Comparison of ENCODE assay signal across 23 mouse cellular contexts in genomic region chr8:106810406-106810805, GRCm38 (mm10). TPM values are rescaled to one million over a fixed set of nuclear protein-coding genes. Genes with fewer than 3 reads are reported as not detected.
DNase-seq lines count a peak whose midpoint lies in the region; ATAC-seq and TF ChIP-seq lines count a peak whose summit lies in the region.
"Had no signal": no experiment of that assay in that cellular context is flagged by ENCODE, and none has a peak within 500 bp of the region (broad histone marks: within the 10 kb centered on the region; RNA-seq: fewer than 3 reads in every experiment).

No protein-coding gene starts in this region.

- 0 out of 2 replicates have a peak, but pooled peaks cover 3% of the 10 kb centered on the region for H3K9me3 ChIP-seq in embryonic facial prominence, embryonic 14.5 days (ENCODE audit: control insufficient read depth, low read length)
- H3K9me3 ChIP-seq in embryonic facial prominence, embryonic 10.5 days = 0 out of 2 replicates have a peak, but pooled peaks cover 5% of the 10 kb centered on the region
- H3K9me3 ChIP-seq: kidney, embryonic 15.5 days; stomach, embryonic 15.5 days had no signal

- ATAC-seq in embryonic facial prominence, embryonic 14.5 days (ENCODE audit: low read depth) = no peak
- ATAC-seq: intestine, postnatal 0 days; midbrain, embryonic 16.5 days had no signal

- WGBS in embryonic facial prominence, embryonic 14.5 days = 74% methylated on average over 7 of the region's 7 CpGs
- 94% methylated on average over 7 of the region's 7 CpGs for WGBS in embryonic facial prominence, embryonic 10.5 days
- WGBS in thymus, adult 2 months = 93% methylated on average over 7 of the region's 7 CpGs

- no peak for TF ChIP-seq POLR2A in thymus, adult 2 months (IDR thresholded peaks at IDR 0.05; ENCODE audit: control insufficient read depth, extremely low read depth, insufficient read depth, low read length, poor library complexity)

- H3K4me2 ChIP-seq in embryonic facial prominence, embryonic 14.5 days (ENCODE audit: low read depth, low read length) = no peak overlapping the region
- H3K4me2 ChIP-seq: forebrain, embryonic 12.5 days; hindbrain, embryonic 12.5 days; kidney, embryonic 15.5 days; stomach, embryonic 15.5 days had no signal

- intact Hi-C loops in left cerebral cortex, adult 2 months (cut with DNase I) = no loop called here

- no peak overlapping the region for H3K27ac ChIP-seq in embryonic facial prominence, embryonic 14.5 days (replicated peaks; ENCODE audit: low read depth, low read length)
- H3K27ac ChIP-seq in embryonic facial prominence, embryonic 10.5 days (replicated peaks) = no peak overlapping the region
- H3K27ac ChIP-seq in left cerebral cortex, adult 2 months = no peak overlapping the region
- H3K27ac ChIP-seq in thymus, adult 2 months (ENCODE audit: control insufficient read depth, insufficient read depth, low read length) = no peak overlapping the region
- H3K27ac ChIP-seq: forebrain, embryonic 12.5 days; hindbrain, embryonic 12.5 days; kidney, embryonic 15.5 days; stomach, embryonic 15.5 days had no signal

- no peaks in the 10 kb centered on the region for H3K27me3 ChIP-seq in embryonic facial prominence, embryonic 14.5 days (replicated peaks; ENCODE audit: control insufficient read depth, insufficient read depth, low read length)
- H3K27me3 ChIP-seq in embryonic facial prominence, embryonic 10.5 days (replicated peaks; ENCODE audit: low read depth, poor library complexity, severe bottlenecking) = no peaks in the 10 kb centered on the region
- no peaks in the 10 kb centered on the region for H3K27me3 ChIP-seq in thymus, adult 2 months (ENCODE audit: control insufficient read depth, insufficient read depth, low read length)
- H3K27me3 ChIP-seq: forebrain, embryonic 12.5 days; hindbrain, embryonic 12.5 days; kidney, embryonic 15.5 days; stomach, embryonic 15.5 days had no signal

- H3K9ac ChIP-seq in embryonic facial prominence, embryonic 14.5 days (ENCODE audit: low read depth, low read length) = no peak overlapping the region
- H3K9ac ChIP-seq: forebrain, embryonic 12.5 days; hindbrain, embryonic 12.5 days; kidney, embryonic 15.5 days; stomach, embryonic 15.5 days had no signal

- TF ChIP-seq CTCF in left cerebral cortex, adult 2 months (IDR thresholded peaks at IDR 0.05) = no peak
- TF ChIP-seq CTCF in thymus, adult 2 months (IDR thresholded peaks at IDR 0.05; ENCODE audit: borderline replicate concordance, control insufficient read depth, extremely low read depth, insufficient read depth, low read length, poor library complexity) = no peak

- no peaks in the 10 kb centered on the region for H3K36me3 ChIP-seq in embryonic facial prominence, embryonic 14.5 days (ENCODE audit: control insufficient read depth, insufficient read depth, low read length)
- peaks cover 25% of the 10 kb centered on the region for H3K36me3 ChIP-seq in embryonic facial prominence, embryonic 10.5 days (replicated peaks)
- no peaks in the 10 kb centered on the region for H3K36me3 ChIP-seq in thymus, adult 2 months (ENCODE audit: control insufficient read depth, insufficient read depth, low read length)

- no peak overlapping the region for H3K4me3 ChIP-seq in embryonic facial prominence, embryonic 14.5 days (ENCODE audit: low read depth, low read length)
- no peak overlapping the region for H3K4me3 ChIP-seq in embryonic facial prominence, embryonic 10.5 days
- no peak overlapping the region for H3K4me3 ChIP-seq in left cerebral cortex, adult 2 months
- no peak overlapping the region for H3K4me3 ChIP-seq in thymus, adult 2 months (ENCODE audit: control insufficient read depth, insufficient read depth, low read length)
- H3K4me3 ChIP-seq: erythroblast, embryonic 14.5 days; forebrain, embryonic 12.5 days; hindbrain, embryonic 12.5 days; kidney, embryonic 15.5 days; myocyte; stomach, embryonic 15.5 days had no signal

- H3K4me1 ChIP-seq in embryonic facial prominence, embryonic 14.5 days (ENCODE audit: control insufficient read depth, insufficient read depth, low read length) = peaks cover 3% of the 10 kb centered on the region; the same call in 1 of the 2 replicates
- H3K4me1 ChIP-seq in embryonic facial prominence, embryonic 10.5 days = peaks cover 11% of the 10 kb centered on the region
- H3K4me1 ChIP-seq in thymus, adult 2 months (replicated peaks; ENCODE audit: control insufficient read depth, insufficient read depth, low read length) = no peaks in the 10 kb centered on the region
- H3K4me1 ChIP-seq: kidney, embryonic 15.5 days; stomach, embryonic 15.5 days had no signal

- peak; percentile 75 for DNase-seq in embryonic facial prominence, embryonic 14.5 days (ENCODE audit: low spot score)
- DNase-seq in embryonic facial prominence, embryonic 10.5 days (ENCODE audit: low spot score) = no peak
- DNase-seq in left cerebral cortex, adult 2 months (ENCODE audit: extremely low spot score in 1 of 2, low spot score in 2 of 2) = peak; percentile 41
- DNase-seq in left cerebral cortex, adult 11 months (ENCODE audit: low spot score) = no peak
- DNase-seq in right cerebral cortex, adult 18-20 months = peak; percentile 43
- peak; percentile 28 for DNase-seq in right cerebral cortex, postnatal 4 days
- no peak for DNase-seq in embryo, embryonic 11 days
- DNase-seq in thymus, adult 2 months = no peak
- DNase-seq: adrenal gland, postnatal 14 days; cerebellum, adult 9-10 months; gastrocnemius, postnatal 10 days; heart, adult 18-20 months; kidney, postnatal 4 days; lung, postnatal 4 days had no signal

RNA-seq across cellular contexts. Expression of gene Has3, which starts 59.6 kb away (rescaled TPM):
- 0.70 and 0.77 TPM in 2 replicates for polyA plus RNA-seq in embryonic facial prominence, embryonic 14.5 days (2014; fragmentation: Nextera tagmentation; extraction: Ambion mirVana)
- 0.05 and 0.17 TPM in 2 replicates for polyA plus RNA-seq in embryonic facial prominence, embryonic 10.5 days (2016; fragmentation: Nextera tagmentation; extraction: Ambion mirVana)
- 1 to 10 TPM; 1.7 to 2.0 TPM for total RNA-seq in left cerebral cortex, adult 2 months (2021)
- 1.4 and 2.0 TPM in 2 replicates for polyA plus RNA-seq in thymus, adult 2 months (2012; rRNA removed)
- total RNA-seq: liver, adult 2 months had no signal
- polyA plus RNA-seq: erythroblast, embryonic 14.5 days had no signal

Comparison
In these comparisons a context has a peak if more than half of its experiments do, and no peak if none do; other contexts are left out.
1. DNase-seq: peak in embryonic facial prominence, embryonic 14.5 days (single experiment), left cerebral cortex, adult 2 months (2 of 2), right cerebral cortex, adult 18-20 months (single experiment) and right cerebral cortex, postnatal 4 days (single experiment); none in embryonic facial prominence, embryonic 10.5 days (single experiment), left cerebral cortex, adult 11 months (single experiment), embryo, embryonic 11 days (single experiment) and thymus, adult 2 months (single experiment).